Mouse (Mus musculus): ENCODE data around the gene Kat6b. TPM values are rescaled to one million over a fixed set of nuclear protein-coding genes. Genes with fewer than 3 reads are reported as not detected.
A peak's percentile ranks its signal among the peaks of the same experiment; 100 is the strongest.

Gene Kat6b
- polyA plus RNA-seq, 1 experiment from 2014 or later, result 18.5 TPM

- no peak for ATAC-seq (ENCODE audit: insufficient number of reproducible peaks, insufficient read depth, low FRiP score, low read depth)
- peaks cover 13 to 33% of the 10 kb centered on the region in 2 experiments for H3K4me1 ChIP-seq (ENCODE audit: control insufficient read depth in 2 of 2, insufficient read depth in 2 of 2, low read length in 2 of 2)
- peak overlapping the region; percentile 88 to 98 for H3K27ac ChIP-seq (replicated peaks in 1 of 2; ENCODE audit: control insufficient read depth in 1 of 2, insufficient read depth in 1 of 2, low read depth in 2 of 2, low read length in 2 of 2)
- no peaks in the 10 kb centered on the region for H3K9me3 ChIP-seq (ENCODE audit: control insufficient read depth, low read length)
- H3K4me2 ChIP-seq (ENCODE audit: low read length), result peak overlapping the region; percentile 68
- WGBS, result 2% methylated on average over 7 of the region's 7 CpGs
- no peaks in the 10 kb centered on the region for H3K27me3 ChIP-seq (ENCODE audit: control insufficient read depth, insufficient read depth, low read length)
- 0 out of 2 replicates have a peak, but pooled peaks cover 3% of the 10 kb centered on the region for H3K36me3 ChIP-seq (ENCODE audit: control insufficient read depth, insufficient read depth, low read length)
- peak overlapping the region; percentile 95 for H3K9ac ChIP-seq (ENCODE audit: low read length)
- H3K4me3 ChIP-seq (ENCODE audit: control insufficient read depth in 1 of 2, insufficient read depth in 1 of 2, low read depth in 1 of 2, low read length in 2 of 2), result peak overlapping the region; percentile 83 to 85
These were observed 17.2 kb downstream of the Kat6b start for GRCm38 (mm10) chr14:21498361-21498996.

GRCm38 (mm10) chr14:21499011-21499581 is 17.9 kb downstream of the Kat6b start:
- Histone ChIP-seq H3K27ac (replicated peaks in 1 of 2; ENCODE audit: control insufficient read depth in 1 of 2, insufficient read depth in 1 of 2, low read depth in 2 of 2, low read length in 2 of 2) (peak overlapping the region; percentile 88 to 98), H3K9me3 (ENCODE audit: control insufficient read depth, low read length) (no peaks in the 10 kb centered on the region), H3K9ac (ENCODE audit: low read length) (peak overlapping the region; percentile 95), H3K4me2 (ENCODE audit: low read length) (peak overlapping the region; percentile 68), H3K27me3 (ENCODE audit: control insufficient read depth, insufficient read depth, low read length) (no peaks in the 10 kb centered on the region), H3K4me3 (ENCODE audit: control insufficient read depth in 1 of 2, insufficient read depth in 1 of 2, low read depth in 1 of 2, low read length in 2 of 2) (peak overlapping the region; percentile 83 to 85), H3K36me3 (ENCODE audit: control insufficient read depth, insufficient read depth, low read length) (0 out of 2 replicates have a peak, but pooled peaks cover 6% of the 10 kb centered on the region), H3K4me1 (ENCODE audit: control insufficient read depth in 2 of 2, insufficient read depth in 2 of 2, low read length in 2 of 2) (peaks cover 13 to 33% of the 10 kb centered on the region in 2 experiments)
- under 1% methylated on average over 31 of the region's 33 CpGs for WGBS
- ATAC-seq (ENCODE audit: insufficient number of reproducible peaks, insufficient read depth, low FRiP score, low read depth), result no peak

- WGBS, result 2% methylated on average over 43 of the region's 57 CpGs
- Histone ChIP-seq H3K4me3 (ENCODE audit: control insufficient read depth in 1 of 2, insufficient read depth in 1 of 2, low read depth in 1 of 2, low read length in 2 of 2) (peak overlapping the region; percentile 83 to 85), H3K9ac (ENCODE audit: low read length) (peak overlapping the region; percentile 95), H3K27ac (replicated peaks in 1 of 2; ENCODE audit: control insufficient read depth in 1 of 2, insufficient read depth in 1 of 2, low read depth in 2 of 2, low read length in 2 of 2) (peak overlapping the region; percentile 93 to 98), H3K27me3 (ENCODE audit: control insufficient read depth, insufficient read depth, low read length) (no peaks in the 10 kb centered on the region), H3K4me1 (ENCODE audit: control insufficient read depth in 2 of 2, insufficient read depth in 2 of 2, low read length in 2 of 2) (peaks cover 13 to 33% of the 10 kb centered on the region in 2 experiments), H3K36me3 (ENCODE audit: control insufficient read depth, insufficient read depth, low read length) (0 out of 2 replicates have a peak, but pooled peaks cover 6% of the 10 kb centered on the region), H3K9me3 (ENCODE audit: control insufficient read depth, low read length) (no peaks in the 10 kb centered on the region), H3K4me2 (ENCODE audit: low read length) (peak overlapping the region; percentile 68)
- peak; percentile 11; the same call in 1 of the 2 replicates for ATAC-seq (ENCODE audit: insufficient number of reproducible peaks, insufficient read depth, low FRiP score, low read depth)
These were observed 18.5 kb downstream of the Kat6b start for GRCm38 (mm10) chr14:21499631-21500153.

GRCm38 (mm10) chr14:21500154-21501047 is 19.2 kb downstream of the Kat6b start:
- Histone ChIP-seq H3K9ac (ENCODE audit: low read length) (peak overlapping the region; percentile 95), H3K9me3 (ENCODE audit: control insufficient read depth, low read length) (no peaks in the 10 kb centered on the region), H3K27ac (replicated peaks in 1 of 2; ENCODE audit: control insufficient read depth in 1 of 2, insufficient read depth in 1 of 2, low read depth in 2 of 2, low read length in 2 of 2) (peak overlapping the region; percentile 98 to 99), H3K36me3 (ENCODE audit: control insufficient read depth, insufficient read depth, low read length) (0 out of 2 replicates have a peak, but pooled peaks cover 6% of the 10 kb centered on the region), H3K4me1 (ENCODE audit: control insufficient read depth in 2 of 2, insufficient read depth in 2 of 2, low read length in 2 of 2) (peaks cover 13 to 40% of the 10 kb centered on the region in 2 experiments), H3K4me3 (ENCODE audit: control insufficient read depth in 1 of 2, insufficient read depth in 1 of 2, low read depth in 1 of 2, low read length in 2 of 2) (peak overlapping the region; percentile 85 to 95), H3K27me3 (ENCODE audit: control insufficient read depth, insufficient read depth, low read length) (no peaks in the 10 kb centered on the region), H3K4me2 (ENCODE audit: low read length) (peak overlapping the region; percentile 68)
- WGBS, result under 1% methylated on average over 70 of the region's 75 CpGs
- ATAC-seq (ENCODE audit: insufficient number of reproducible peaks, insufficient read depth, low FRiP score, low read depth), result peak; percentile 94

GRCm38 (mm10) chr14:21501048-21501657 is 19.9 kb downstream of the Kat6b start:
- Histone ChIP-seq H3K36me3 (ENCODE audit: control insufficient read depth, insufficient read depth, low read length) (0 out of 2 replicates have a peak, but pooled peaks cover 6% of the 10 kb centered on the region), H3K9me3 (ENCODE audit: control insufficient read depth, low read length) (no peaks in the 10 kb centered on the region), H3K4me3 (ENCODE audit: control insufficient read depth in 1 of 2, insufficient read depth in 1 of 2, low read depth in 1 of 2, low read length in 2 of 2) (peak overlapping the region; percentile 85 to 95), H3K27ac (replicated peaks in 1 of 2; ENCODE audit: control insufficient read depth in 1 of 2, insufficient read depth in 1 of 2, low read depth in 2 of 2, low read length in 2 of 2) (peak overlapping the region; percentile 98 to 99), H3K27me3 (ENCODE audit: control insufficient read depth, insufficient read depth, low read length) (no peaks in the 10 kb centered on the region), H3K9ac (ENCODE audit: low read length) (peak overlapping the region; percentile 93), H3K4me2 (ENCODE audit: low read length) (peak overlapping the region; percentile 68), H3K4me1 (ENCODE audit: control insufficient read depth in 2 of 2, insufficient read depth in 2 of 2, low read length in 2 of 2) (peaks cover 13 to 40% of the 10 kb centered on the region in 2 experiments)
- WGBS, result under 1% methylated on average over 36 of the region's 38 CpGs
- peak; percentile 58 for ATAC-seq (ENCODE audit: insufficient number of reproducible peaks, insufficient read depth, low FRiP score, low read depth)

- H3K27me3 ChIP-seq (ENCODE audit: control insufficient read depth, insufficient read depth, low read length), result no peaks in the 10 kb centered on the region
- ATAC-seq (ENCODE audit: insufficient number of reproducible peaks, insufficient read depth, low FRiP score, low read depth), result no peak
- peaks cover 9 to 22% of the 10 kb centered on the region in 2 experiments for H3K4me1 ChIP-seq (ENCODE audit: control insufficient read depth in 2 of 2, insufficient read depth in 2 of 2, low read length in 2 of 2)
- no peak overlapping the region for H3K4me3 ChIP-seq (ENCODE audit: control insufficient read depth in 1 of 2, insufficient read depth in 1 of 2, low read depth in 1 of 2, low read length in 2 of 2)
- H3K4me2 ChIP-seq (ENCODE audit: low read length), result no peak overlapping the region
- WGBS, result 60% methylated on average over 4 of the region's 4 CpGs
- 0 out of 2 replicates have a peak, but pooled peaks cover 8% of the 10 kb centered on the region for H3K36me3 ChIP-seq (ENCODE audit: control insufficient read depth, insufficient read depth, low read length)
- H3K9ac ChIP-seq (ENCODE audit: low read length), result no peak overlapping the region
- H3K9me3 ChIP-seq (ENCODE audit: control insufficient read depth, low read length), result no peaks in the 10 kb centered on the region
- H3K27ac ChIP-seq (replicated peaks in 1 of 2; ENCODE audit: control insufficient read depth in 1 of 2, insufficient read depth in 1 of 2, low read depth in 2 of 2, low read length in 2 of 2), result no peak overlapping the region
These were observed 23.8 kb downstream of the Kat6b start for GRCm38 (mm10) chr14:21505036-21505435.

- Histone ChIP-seq H3K4me1 (ENCODE audit: control insufficient read depth in 2 of 2, insufficient read depth in 2 of 2, low read length in 2 of 2) (peaks cover 6 to 23% of the 10 kb centered on the region in 2 experiments), H3K27ac (replicated peaks in 1 of 2; ENCODE audit: control insufficient read depth in 1 of 2, insufficient read depth in 1 of 2, low read depth in 2 of 2, low read length in 2 of 2) (no peak overlapping the region), H3K4me3 (ENCODE audit: control insufficient read depth in 1 of 2, insufficient read depth in 1 of 2, low read depth in 1 of 2, low read length in 2 of 2) (no peak overlapping the region), H3K36me3 (ENCODE audit: control insufficient read depth, insufficient read depth, low read length) (0 out of 2 replicates have a peak, but pooled peaks cover 8% of the 10 kb centered on the region), H3K9me3 (ENCODE audit: control insufficient read depth, low read length) (no peaks in the 10 kb centered on the region), H3K9ac (ENCODE audit: low read length) (no peak overlapping the region), H3K4me2 (ENCODE audit: low read length) (no peak overlapping the region), H3K27me3 (ENCODE audit: control insufficient read depth, insufficient read depth, low read length) (no peaks in the 10 kb centered on the region)
- WGBS, result 73% methylated on average over 5 of the region's 5 CpGs
- ATAC-seq (ENCODE audit: insufficient number of reproducible peaks, insufficient read depth, low FRiP score, low read depth), result no peak
These were observed 25.8 kb downstream of the Kat6b start for GRCm38 (mm10) chr14:21507046-21507445.

Measured in heart, embryonic 14.5 days (tissue).